Mouse (Mus musculus) embryonic fibroblast, embryonic 13.5 days (primary cell): ENCODE measurements at regions not wholly inside any gene's neighbourhood (a gene's known extent, or its start where the extent isn't known, plus 50 kb on each side); places are given as distances from the start of the nearest gene placed in this dataset.

Source experiments
- CTCF ChIP-seq: IDR thresholded peaks from 2 replicates; pipeline ENCODE4 v1.5.1; 2011; ENCODE audit warnings: mild to moderate bottlenecking, control low read depth, low read length, moderate library complexity, borderline replicate concordance; ENCODE audit not compliant: insufficient read depth
- POLR2A ChIP-seq: IDR thresholded peaks from 2 replicates; pipeline ENCODE4 v1.6.1; 2011; ENCODE audit warnings: low read depth, mild to moderate bottlenecking, control low read depth, low read length, moderate library complexity

DNA sequence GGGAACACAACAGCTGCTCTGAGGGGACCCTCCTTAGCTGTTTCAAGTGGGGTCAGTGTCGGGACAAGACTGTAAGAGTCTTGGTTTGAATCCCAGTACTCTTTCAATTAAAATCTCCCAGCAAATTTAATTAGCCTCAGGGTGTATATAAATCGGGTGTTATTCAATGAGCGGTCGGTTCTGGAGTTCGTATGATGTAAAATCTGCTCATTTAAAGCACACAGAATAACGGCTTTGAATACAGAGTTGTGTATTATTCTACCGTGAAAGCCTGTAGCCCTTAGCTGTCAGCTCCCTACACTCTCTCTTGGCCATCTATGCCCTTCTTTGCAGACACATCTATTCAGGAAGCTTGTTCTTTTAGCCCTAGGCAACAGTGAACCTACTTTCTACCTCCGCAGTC, 96.1 kb downstream of the Tmem170b start:
- no peak for TF ChIP-seq CTCF
- no peak for TF ChIP-seq POLR2A
